Mouse (Mus musculus) natural killer cell, adult 2 months (primary cell): ENCODE measurements around the gene Dlgap1.
"Not testable (repeated sequence)": the region's sequence is repeated elsewhere in the genome, so short reads cannot be mapped to it uniquely, and the experiment has no call there.

Experiments
- DNase-seq, 2 experiments: peaks; one replicate each; pipeline ENCODE4 v3.0.0; 2022; ENCODE audit warnings: low spot score in 2 of 2

Gene Dlgap1

DNA sequence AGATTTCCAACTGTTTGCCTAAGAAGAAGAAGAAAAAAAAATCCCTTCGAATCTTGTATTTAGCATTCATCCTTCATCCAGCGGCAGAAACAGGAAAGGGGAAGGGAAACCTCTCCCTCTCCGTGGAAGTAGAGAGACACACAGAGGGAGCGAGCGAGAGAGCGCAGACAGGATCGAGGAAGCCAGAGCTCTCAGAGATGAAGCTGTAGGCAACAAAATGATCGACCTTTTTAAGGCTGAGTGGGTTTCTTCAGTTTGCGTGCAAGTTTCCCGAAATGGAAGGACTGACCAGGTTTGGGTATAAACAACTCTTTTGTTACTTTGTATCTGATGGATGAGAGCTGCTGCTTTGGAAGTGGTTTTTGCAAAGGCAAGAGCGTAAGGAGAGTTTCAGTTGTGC is 553.1 kb downstream of the Dlgap1 start:
- no peak for DNase-seq

DNA sequence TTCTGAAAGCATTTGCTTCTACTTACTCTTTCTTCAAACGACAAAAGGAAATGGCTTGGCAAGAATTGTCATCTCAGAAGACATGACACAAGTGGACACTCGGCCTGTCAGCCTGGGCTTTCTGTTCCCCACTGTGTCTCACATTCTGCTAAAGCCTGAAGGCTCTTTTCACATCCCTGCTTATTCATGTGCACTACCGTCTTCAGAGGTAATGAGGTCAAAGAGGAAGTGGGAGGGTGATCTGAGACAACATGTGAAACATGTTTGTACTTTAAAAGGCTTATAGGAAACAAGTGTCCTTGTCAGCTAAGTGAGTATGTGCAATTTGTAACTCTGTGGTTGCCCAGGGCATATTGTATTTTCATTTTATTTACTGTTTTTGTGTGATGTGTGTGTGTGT is 557.1 kb downstream of the Dlgap1 start:
- no peak for DNase-seq

DNA sequence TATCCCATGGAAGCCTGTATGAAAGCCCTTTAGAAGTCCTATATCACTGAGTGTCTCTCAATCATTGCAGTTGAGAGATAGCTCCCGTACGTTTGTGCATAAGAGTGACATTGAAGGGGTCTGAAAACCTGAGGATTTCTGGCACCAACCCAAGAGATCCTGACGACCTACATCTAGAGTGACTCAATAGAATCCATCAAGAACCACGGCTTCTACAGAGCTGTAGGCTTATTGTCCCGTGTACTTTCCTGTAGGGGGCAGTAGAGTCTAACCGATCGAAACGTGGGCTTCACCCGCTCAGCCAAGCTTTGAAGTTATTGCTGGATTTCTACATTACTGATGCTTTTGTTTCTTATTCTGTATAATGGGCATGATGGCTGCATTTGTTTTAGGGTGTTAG is 558.2 kb downstream of the Dlgap1 start:
- no peak for DNase-seq

DNA sequence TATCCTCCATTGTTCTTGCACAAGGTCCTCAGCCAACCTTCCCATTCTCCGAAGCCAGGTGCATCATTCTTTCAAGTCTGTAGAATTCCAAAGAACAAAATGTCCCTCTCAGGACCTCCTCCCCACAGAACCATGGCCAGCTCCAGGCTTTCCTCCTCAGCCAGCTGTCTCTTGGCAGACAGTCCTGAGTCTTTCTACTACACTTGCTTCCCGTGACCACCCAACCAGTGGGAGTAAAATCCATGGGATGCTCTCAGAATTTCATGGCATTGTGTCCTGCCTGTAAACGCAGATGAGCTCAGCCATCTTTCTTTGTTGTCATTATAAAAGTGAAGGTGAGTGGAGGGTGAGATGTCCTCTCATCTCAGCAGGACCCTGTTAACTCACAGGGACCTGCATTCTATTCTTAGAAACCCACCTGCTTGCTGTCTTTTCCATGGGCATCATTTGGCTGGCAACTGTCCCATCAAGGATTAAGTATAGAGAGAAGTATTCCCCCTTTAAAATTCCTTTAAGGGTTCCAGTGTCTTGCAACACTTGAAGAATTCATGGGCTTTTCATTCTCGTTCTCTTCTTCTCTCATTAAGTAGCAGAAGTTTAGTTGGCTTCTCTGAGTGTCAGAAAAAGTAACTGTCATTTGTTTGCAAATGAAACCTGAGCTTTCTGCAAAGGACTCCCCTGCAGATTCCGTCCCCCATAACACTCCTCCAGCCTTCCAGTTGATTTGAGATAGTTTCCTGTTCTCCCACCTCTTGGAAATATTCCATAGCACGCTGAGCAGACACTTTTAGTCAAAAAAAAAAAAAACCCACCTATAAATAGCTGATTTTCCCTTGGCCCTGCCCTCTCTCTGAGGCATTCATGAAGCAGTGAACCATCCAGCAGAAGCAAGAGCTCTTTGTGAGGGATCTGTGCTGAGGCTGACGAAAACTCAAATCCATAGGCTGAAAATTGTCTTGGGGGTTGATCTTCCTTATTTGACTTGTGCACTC is 559.6 kb downstream of the Dlgap1 start:
- DNase-seq = no peak

DNA sequence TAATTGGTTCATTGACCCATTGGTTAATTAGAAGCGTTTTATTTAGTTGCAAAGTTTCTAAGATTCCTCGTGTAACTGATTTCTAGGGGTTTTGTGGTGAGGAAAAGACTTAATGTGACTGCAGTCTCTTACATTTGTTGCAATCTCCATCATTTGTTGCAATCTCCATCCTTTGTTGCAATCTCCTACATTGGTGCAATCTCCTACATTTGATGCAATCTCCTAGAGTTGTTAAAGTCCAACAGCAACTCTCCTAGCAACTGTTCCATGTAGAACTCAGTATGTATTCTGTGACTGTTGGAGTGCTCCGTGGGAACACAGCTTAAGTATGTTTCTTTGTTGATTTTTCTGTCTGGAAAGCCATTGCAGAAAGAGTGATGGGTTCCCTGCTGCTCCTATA is 565.4 kb downstream of the Dlgap1 start:
- DNase-seq = no peak

DNA sequence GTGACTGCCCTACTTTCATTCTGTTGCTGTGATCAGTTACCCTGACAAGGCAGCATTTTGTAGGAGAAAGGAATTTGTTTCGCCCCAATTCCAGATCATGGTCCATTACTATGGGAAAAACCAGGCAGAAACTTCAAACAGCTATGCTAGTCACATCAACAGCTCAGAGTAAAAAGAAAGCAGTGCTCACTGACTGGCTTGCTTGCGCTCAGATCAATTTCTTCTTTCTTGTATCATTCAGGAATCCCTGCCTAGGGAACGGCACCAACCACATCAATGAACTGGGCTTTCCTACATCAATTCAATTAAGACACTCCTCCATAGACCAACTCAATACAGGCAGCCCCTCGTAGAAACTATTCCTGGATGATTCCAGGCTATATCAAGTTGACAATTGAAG is 572.9 kb downstream of the Dlgap1 start:
- DNase-seq = no peak

DNA sequence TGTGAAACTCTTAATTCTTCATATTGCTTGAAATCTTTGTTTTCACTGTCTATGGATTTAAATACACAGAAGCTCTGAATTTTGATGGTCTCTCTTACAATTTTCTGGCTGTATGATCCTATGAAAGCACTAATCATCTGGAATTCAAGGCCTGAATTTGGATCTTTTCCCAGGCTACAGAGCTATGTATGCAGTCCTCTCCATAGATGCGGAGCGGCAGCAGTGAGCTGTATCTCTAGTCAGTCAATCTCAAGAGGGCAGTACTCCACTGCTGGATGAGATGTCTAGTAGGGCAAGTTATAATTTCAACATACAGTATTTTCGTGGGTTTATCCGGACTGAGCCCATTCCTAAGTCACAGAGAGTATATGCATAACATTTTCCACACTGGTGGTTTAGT is 581.9 kb downstream of the Dlgap1 start:
- no peak for DNase-seq

DNA sequence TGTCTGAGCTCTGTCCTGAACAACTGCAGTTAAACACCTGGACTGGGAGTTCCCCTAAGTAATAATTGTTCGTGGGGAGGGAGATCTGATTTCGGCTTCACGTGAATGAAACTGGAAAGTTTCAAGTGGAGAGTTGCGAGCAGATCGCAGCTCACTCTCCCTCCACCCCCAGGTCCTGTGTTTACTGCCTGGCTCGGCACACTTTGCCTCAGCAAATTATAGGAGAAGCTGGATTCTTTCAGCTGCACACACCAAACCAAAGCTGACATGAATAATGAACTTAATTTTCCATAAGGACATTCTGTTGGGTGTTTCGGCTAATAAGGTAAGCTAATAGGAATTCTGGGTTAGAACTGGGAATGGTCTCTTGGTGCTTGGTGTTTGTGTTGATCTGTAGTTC is 592.7 kb downstream of the Dlgap1 start:
- no peak for DNase-seq

DNA sequence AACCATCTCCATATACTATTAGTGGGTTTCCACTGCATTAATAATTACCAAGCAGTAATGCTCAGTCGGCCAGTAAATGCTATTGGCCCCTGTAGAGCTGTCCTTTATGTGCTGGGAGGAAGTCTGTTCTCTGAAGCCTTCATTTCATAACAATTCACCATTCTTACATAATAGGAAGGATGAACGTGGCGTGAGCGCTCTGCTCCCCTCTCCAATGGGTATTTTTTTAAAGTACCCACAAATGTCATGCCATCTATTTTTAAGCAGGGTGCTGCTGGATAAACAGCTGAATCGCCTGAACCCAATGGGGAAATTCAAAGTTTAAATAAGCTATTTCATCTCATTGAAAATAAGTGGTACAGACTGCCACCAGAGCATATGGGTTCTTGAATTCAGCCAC is 602.0 kb downstream of the Dlgap1 start:
- DNase-seq = no peak

DNA sequence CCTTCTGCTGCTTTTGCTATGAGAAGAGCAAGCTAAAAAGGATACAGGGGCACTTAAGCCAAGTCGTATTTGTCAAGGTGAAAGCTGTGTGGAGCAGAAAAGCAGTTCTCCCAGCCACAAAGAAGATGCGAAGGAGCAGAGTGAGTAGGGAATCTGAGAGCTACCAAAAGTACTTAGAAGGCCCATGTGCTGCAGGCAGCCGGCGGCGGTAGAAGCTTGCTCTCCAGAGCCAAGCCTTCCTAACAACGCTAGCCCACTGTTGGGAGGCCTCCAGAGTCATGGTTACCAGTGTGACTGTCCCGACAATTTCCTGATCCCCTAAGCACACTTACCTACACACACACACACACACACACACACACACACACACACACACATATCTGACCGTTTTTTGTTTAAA is 614.2 kb downstream of the Dlgap1 start:
- DNase-seq = no peak

DNA sequence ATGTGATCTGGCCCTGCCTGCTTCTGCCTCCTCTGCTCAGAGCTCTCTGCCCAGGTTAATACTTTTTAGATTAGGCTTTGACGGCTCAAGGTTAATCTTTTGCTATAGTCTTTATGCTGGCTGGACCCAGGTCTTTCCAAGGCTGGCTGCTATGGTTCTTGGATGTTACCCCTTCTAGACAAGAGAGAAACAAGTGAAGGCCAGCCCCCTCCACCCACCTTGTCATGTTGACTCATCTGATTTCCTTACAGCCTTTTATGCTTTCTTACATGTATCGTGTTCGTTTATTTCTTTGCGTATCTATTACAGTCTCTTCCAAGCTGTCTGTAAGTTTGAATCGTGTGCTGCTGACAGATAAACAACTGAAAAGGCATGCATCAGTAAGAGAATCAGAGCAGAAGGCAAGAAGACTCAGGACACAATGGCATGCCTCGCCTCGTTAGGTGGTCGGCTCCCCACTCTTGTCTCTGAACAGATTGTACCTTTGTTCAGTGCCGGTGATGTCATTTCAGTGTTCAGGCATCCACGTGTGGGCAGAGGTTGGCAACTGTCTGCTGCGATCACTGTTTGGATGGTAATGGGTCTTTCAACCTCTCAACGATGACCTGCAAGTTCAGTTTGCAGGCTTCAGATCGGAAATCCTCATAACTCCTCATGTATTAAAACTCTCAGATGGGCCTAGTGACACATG is 618.0 kb downstream of the Dlgap1 start:
- no peak for DNase-seq

DNA sequence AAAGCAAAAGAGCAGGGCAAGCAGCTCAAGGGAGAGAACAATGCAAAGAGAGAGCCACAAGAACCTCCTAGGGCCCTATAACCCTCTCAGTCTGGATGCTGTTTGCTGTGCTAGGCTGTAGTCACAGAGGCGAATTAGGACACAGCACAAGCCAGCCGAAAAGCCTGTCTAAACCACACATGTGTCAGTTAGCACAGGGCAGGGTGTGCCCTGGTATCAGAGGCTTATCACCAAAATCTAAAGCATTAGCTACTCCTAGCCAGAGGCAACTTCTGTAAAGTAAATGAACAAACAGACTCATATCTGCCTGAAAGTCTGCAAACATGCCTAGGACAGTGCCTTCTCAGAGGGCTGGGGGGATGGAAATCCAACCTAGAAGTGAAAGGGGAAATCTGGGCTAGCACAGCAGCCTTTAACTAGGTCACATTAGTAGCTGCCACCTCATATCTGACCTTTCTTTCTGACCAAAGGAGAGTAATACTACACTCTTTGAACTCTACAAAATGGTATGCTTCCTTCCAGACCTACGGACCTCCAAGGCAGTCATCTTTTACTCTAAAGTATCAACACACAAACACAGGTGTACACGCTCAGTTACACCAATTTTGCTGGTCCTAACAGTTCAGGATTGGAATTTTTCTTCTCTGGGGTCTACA is 619.2 kb downstream of the Dlgap1 start:
- DNase-seq = not testable (repeated sequence)

DNA sequence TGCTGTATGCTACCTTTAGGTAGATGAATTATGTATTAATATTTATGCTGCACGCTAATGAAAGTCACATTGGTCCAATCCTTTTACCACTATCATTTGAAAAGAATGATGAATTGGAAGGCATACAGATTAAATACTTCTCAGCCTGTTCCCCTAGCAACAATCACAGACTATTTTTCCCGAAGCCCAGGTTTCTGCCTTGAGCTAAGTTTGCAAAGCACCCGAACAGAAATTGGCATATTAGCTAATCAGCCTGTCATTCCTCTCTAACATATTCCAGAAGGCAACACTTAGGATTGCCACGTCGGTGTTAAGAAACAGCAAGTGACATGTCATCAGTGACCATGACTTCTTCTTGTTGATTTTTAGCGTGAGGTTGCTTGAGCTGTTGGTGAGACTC is 619.8 kb downstream of the Dlgap1 start:
- DNase-seq = no peak

DNA sequence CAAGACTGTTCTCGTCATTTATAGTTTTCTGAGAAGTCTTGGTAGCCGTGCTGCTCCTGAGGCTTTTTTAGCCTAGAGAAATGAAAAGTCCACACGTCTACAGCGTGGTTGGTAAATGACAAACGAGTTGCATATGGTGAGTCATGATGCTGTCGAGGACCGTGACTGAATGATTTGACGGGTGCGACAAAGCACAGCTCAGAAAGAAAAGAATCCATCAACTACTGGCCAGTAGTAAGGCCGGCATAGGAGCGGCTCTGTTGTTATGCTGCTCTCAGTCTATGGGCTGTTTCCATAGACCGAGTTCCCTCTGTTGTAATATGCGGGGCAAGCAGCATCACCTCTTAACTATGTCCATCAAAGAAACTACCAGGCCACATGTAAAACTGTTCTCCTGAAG is 620.3 kb downstream of the Dlgap1 start:
- DNase-seq = no peak

DNA sequence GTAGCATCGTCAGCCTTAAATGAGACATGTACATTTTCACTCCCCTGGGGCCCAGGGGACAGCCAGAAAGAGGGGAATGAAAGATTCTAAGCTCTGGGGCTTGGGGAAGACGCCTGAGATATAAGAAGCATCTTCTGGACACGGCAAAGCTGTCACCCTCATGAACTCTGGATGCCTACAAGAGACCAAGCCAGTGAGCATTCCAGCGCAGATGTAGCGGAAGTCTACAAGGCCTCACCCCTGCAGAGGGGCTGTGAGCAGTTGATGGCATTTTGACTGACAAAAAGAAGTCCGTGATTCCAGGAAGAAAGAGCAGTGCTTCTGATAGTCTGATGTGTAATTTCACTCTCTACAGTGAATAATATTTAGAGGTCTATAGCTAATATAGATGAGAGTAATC is 621.6 kb downstream of the Dlgap1 start:
- DNase-seq = no peak

DNA sequence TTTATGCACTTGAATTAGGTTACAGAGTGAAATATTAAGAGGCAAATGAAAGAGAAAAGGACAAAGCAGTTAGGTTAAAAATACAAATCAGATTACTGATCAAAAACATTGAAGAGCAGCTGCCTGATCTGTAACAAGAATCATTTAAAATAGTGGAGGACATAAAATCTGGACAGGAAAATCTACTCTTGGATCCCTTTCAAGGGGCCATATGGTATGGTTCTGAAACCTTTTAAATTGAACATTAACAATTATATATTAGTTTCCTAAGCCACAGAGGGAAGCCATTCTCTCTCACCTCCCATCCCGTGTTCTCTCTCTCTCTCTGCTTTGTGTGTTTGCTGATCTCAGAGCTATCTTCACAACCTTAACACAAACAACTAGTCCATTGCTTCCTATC is 625.4 kb downstream of the Dlgap1 start:
- DNase-seq = no peak

DNA sequence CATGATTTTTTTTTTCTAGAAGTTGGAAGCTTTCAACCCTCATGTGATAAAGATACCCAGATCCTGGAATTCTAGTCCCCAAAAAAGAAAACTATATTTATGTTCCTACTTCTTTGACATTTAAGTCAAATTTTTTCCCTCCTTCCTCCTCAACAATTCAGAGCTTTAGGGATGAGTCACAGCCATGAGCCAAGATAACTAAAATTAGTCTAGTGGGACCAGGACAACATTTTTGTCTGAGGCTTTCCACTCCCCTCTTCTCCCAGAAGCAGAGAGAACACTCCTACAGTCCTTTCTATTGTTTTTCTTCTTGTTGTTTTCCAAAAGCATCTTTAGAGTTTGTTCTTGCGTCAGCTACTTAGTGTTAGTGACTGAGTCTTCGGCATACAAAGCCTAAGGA is 627.5 kb downstream of the Dlgap1 start:
- DNase-seq = no peak

DNA sequence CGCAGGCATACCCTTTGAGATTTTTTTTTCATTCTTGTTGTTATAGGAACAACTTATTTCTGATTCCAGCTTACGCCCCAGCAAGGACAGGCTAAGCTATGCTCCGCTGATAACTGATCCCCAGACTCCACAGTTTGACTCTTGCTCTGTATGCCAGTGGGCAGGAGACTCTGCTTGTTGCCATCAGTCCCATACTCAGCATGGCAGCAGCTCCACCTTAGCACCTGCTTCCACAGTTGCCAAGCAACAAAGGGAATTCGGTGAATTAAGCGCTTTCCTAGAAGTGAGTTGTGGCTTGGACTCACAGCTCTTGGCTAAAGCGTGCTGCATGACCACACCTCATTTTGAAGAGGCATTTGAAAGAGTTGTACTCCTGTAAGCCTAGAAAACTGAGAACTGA is 631.6 kb downstream of the Dlgap1 start:
- no peak for DNase-seq

DNA sequence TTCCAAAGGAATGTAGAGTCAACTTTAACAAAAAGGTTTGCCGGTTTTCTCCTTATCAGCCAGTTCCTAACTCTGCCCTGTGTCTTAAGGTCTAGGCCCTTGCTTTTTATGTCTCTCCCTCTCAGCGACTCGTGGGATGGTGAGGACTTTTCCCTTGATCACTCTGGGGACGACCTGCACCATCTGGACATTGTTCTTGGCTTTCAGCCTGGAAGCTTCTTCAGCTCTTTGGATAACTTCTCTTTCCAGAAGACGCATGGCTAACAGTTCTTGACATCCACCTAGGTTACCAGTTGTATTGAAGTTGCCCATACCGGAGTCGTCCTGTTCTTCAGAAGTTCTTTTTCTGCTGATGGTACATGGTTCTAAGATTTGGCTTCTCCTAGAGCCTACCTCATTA is 633.2 kb downstream of the Dlgap1 start:
- no peak for DNase-seq

DNA sequence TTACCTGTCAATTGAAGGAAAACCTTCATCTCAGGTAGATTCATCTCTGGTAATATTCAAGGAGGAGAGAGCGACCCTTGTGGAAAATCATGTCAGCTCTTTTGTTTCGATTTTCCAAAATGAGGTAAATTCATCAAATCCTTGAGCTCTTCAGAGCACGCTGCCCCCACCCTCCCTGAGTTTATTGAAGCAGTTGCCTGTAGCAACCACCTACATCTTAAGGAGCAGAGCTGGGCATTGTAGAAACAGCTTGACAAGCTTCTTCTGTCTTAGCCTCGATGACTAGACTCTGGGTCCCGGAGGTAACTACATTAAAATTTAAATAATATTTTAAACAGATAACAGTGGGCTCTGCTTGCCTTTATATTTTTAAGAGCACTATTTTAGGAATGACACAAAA is 636.8 kb downstream of the Dlgap1 start:
- DNase-seq = no peak

DNA sequence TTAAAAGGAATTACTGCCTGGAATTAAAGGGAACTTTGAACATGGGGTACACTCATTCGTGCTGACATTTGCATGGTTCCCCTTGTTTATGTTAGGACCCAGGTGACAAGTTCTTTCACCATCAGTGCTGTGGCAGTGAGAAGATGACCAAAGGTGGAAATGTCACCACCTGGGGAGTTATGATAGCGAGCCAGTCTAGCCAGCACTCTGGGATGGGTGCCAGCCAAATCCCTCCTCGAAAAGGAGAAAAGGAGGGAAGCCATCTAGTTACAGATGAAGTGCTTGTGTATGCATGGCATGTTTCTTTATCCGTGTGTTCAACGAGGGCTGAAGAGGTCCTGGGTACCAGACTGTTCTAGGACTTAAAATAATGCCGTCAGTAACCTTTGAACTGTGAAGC is 643.3 kb downstream of the Dlgap1 start:
- no peak for DNase-seq

DNA sequence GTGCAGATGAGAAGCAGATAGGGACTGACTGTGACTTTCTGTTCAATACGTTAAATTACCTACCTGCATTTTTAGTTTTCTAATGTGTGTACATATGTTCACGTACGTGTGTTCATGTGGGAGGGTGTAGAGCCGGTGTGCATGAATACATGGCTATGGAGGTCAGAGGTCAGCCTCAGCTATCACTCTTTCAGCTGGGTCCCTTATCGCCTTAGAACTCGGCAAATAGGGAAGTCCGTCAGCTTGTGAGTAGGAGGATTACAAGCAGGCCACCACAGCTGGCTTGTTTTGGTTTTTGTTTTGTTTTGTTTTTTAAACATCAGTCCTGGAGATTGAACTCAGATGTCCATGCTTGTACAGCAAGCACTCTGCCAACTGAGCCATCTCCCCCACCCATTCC is 645.0 kb downstream of the Dlgap1 start:
- no peak for DNase-seq
